Mouse (Mus musculus) heart, postnatal 25 days (tissue): Measurements from ENCODE around the gene Akr1c14. TPM values are rescaled to one million over a fixed set of nuclear protein-coding genes. Genes with fewer than 3 reads are reported as not detected.
"Not testable (repeated sequence)": the region's sequence is repeated elsewhere in the genome, so short reads cannot be mapped to it uniquely, and the experiment has no call there.

ENCODE experiments used
- DNase-seq: peaks from one replicate; pipeline ENCODE4 v3.0.0; 2022; ENCODE audit warnings: low spot score
- intact Hi-C: fragments of 180-260 bp; cut with DNase I; formaldehyde crosslinking; loops from one replicate; pipeline ENCODE4 v1.15.1; 2025
- total RNA-seq, 2 experiments: library from RNA; stranded (reverse); gene quantifications; 2 replicates each; pipeline ENCODE4 v1.2.3; 2021

Gene Akr1c14
- total RNA-seq, result 1 to 10 TPM; 6.5 to 8.6 TPM

DNA sequence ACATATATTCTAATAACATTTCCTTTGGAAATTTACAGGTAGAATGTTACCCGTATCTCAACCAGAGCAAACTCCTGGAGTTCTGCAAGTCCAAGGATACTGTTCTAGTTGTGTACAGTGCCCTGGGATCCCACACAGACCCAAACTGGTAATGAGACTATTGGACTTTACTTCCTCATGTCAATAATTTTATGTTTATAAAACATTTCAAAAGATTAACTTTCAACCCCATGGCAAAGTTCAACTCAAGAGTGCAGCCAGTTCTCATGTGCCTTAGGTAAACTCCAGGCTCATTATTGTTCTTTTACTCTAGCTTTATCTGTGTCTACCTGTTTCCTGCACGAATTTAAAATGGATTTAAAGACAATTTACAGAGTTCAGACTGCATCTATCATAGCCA lies at the start of gene Akr1c14:
Gene Akr1c14, plus strand, starts transcription at position 293 of the 400 bp plus-strand sequence.
- intact Hi-C loops, result no loop called here
- DNase-seq, result no peak

DNA sequence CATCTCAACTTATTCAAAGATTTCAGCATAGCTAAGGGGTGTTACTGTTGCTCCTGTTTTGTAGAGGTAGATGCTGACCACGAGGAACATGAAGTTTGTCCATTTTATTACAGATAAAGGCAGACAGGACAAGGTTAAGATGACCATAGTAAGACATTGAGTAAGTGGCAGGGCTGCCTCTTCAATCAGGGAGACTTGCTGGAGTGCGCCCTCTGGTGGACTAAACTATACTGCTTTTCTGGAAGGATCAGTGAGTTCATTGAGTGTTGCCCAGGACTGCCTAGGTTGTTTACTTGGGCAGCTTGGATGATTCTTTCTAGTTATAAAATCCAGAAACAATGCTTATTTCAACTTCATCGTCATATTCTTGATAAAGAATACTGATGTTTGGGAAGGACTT lies 47.1 kb upstream of the Akr1c14 start:
- no peak for DNase-seq
- intact Hi-C loops, result loop anchor here (2.0 to 5.0 kb wide), 2 partner anchors 104 to 337 kb away; no protein-coding TSS in a partner anchor

DNA sequence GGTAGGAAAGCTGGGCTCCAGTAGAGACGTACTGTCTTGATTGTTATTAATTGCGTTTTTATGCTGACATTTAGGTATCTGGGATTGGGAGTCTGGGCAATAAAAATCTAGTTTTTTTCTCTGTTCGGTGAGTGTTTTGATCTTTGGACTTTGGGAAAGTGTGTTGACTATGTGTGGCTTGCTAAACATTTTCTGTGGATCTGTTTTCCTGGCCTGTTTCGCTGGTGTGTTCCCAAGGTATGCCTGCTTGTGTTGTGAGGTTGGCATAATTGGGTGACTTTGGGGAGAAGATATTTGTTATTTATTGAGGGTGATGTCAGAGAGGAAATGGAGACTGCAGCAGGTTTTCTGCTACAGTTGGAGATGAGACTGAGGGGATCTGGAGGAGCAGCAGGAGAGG lies 38.0 kb upstream of the Akr1c14 start:
- intact Hi-C loops, result no loop called here
- no peak for DNase-seq

DNA sequence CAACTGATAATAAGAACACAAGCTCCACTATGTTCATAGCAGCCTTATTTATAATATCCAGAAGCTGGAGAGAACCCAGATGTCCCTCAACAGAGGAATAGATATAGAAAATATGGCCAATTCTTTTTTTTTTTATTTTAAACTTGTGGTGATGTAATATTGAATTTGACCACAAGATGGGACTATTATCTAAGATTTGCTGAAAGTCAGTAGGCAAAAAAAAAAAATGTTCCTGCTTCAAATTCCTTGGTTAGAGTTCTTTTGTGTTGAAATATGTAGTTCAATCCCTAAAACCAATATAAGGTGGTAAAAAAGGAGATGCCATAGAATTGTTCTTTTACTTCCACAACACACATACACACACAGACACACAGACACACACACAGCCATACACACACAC lies 35.0 kb upstream of the Akr1c14 start:
- intact Hi-C loops, result loop anchor here (1.0 to 2.0 kb wide), 2 partner anchors 96 to 267 kb away; no protein-coding TSS in a partner anchor
- no peak for DNase-seq

- intact Hi-C loops, result no loop called here
These were observed 18.9 kb upstream of the Akr1c14 start for GRCm38 (mm10) chr13:4029897-4030296.

GRCm38 (mm10) chr13:4032512-4032911 lies 16.3 kb upstream of the Akr1c14 start:
- intact Hi-C loops, result no loop called here
- DNase-seq, result peak; percentile 2

More at GRCm38 (mm10) chr13:4029897-4030296, 18.9 kb upstream of the Akr1c14 start:
- DNase-seq, result no peak

DNA sequence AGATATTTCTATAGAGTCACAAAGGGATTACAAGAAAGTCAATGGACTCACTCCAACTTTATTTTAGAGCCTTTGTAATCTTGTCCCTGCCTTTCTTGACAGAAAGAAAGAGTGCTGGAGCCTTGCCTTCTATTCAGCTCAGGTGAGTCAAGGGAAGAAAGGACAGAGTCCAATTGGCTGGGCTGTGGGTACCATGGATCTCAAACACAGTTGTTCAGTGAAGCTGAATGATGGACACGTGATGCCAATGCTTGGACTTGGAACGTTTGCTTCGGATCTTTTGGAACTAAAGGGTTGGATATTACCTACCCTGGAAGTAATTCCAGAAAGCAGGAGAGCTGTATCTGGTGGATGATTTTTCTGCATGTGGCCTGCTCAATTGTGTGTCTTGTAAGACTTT lies 13.8 kb upstream of the Akr1c14 start:
- intact Hi-C loops, result no loop called here
- DNase-seq, result no peak

DNA sequence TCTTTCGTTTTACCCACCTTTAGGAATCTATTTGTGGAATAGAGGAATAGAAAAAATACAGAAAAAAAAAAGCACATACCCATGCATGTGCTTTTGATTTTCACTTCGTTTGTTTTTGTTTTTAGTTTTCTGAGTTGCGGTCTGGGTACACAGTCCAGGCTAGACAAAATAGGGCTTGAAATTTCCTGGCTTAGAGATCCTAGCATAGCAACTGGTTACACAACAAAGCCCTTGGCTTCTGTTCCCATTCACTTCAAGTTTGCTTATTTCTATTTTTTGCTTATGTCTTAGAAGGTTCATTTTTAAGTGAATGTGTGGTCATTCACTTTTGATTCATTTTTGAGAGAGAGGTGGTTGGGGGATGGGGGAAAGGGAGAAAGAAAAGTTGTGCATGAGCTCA lies 2.7 kb upstream of the Akr1c14 start:
- no peak for DNase-seq
- intact Hi-C loops, result no loop called here

DNA sequence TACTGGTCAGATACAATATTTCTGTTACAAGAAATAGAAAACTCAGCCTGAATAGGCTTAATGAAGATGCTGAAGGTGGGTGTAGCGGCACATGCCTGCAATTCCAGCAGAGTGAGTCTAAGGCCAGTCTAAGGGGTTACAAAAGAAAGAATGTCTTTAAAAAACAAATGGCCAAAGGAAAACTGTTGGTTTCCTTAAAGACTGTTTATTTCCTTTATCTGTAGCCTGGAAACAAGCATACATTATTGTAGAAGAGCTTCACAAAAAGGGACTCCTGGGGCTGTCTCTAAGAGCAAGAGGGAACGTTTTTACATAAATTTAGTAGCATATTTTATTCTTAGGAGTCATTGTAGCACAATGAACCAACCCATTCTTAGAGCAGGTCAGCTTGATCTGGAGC lies 2.0 kb upstream of the Akr1c14 start:
- intact Hi-C loops, result no loop called here
- no peak for DNase-seq

DNA sequence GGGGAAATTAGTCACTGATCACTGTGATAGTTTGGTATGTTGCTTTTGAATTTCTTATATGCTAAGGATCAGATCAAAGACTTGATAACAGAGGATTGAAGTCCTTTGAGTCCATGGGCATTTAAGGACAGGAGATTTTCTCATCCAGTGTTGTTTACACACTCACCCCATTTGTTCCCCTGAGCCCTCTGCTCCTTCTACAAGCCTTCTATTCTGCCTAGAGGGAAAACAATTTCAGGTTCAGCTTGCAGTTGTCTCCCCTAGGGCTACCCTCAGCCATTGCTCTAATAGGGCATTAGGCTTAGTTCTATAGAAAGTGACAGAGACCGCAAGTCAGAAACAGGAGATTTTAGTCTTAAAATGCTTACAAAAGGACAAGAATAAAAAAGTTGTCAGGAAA lies 585 bp upstream of the Akr1c14 start:
- intact Hi-C loops, result no loop called here
- DNase-seq, result no peak

- intact Hi-C loops, result no loop called here
- DNase-seq, result no peak
These were observed 844 bp downstream of the Akr1c14 start for GRCm38 (mm10) chr13:4049655-4050054.

DNA sequence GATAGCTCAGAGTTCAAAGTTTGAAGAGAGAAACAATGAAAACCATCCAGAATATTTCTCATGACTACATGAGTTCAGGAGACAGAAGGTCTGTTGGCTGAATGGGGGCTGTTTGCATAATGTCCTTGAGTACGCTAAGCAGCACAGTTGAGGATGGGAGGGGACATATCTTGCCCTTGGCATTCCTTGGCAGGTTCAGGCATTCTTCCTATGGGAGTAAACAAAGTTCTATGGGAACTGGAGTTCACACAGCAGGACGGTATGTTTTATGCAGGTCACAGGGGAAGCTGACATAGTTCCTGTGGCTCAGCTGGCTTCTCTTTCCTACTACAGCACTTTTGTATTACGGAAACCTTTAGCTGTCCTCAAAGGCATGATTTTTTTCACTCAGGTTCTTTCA lies 6.6 kb downstream of the Akr1c14 start:
- DNase-seq, result no peak

DNA sequence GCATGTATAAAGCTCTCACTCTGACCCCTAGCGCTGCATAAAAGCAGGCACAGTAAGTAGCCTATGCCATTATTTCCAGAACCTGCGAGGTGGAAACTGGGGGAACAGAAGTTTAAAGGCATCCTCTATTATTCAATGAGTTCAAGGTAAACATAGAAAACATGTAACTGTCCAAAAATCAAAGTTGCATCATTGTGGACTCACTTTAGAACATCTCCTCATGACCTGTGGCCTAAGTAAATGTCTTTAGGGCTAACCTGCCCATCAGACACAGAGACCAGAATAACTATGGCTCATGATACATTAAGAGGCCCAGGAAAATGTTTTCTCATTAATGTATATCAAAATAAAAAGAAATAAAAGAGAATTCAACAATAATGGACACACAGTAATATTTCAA lies 7.4 kb downstream of the Akr1c14 start:
- intact Hi-C loops, result no loop called here
- DNase-seq, result no peak

More for the DNA sequence above, 6.6 kb downstream of the Akr1c14 start:
- intact Hi-C loops, result no loop called here

GRCm38 (mm10) chr13:4058239-4058638 lies 9.4 kb downstream of the Akr1c14 start:
- intact Hi-C loops, DNase-seq: not testable (repeated sequence)

GRCm38 (mm10) chr13:4059363-4059762 lies 10.6 kb downstream of the Akr1c14 start:
- DNase-seq, result no peak
- intact Hi-C loops, result no loop called here

DNA sequence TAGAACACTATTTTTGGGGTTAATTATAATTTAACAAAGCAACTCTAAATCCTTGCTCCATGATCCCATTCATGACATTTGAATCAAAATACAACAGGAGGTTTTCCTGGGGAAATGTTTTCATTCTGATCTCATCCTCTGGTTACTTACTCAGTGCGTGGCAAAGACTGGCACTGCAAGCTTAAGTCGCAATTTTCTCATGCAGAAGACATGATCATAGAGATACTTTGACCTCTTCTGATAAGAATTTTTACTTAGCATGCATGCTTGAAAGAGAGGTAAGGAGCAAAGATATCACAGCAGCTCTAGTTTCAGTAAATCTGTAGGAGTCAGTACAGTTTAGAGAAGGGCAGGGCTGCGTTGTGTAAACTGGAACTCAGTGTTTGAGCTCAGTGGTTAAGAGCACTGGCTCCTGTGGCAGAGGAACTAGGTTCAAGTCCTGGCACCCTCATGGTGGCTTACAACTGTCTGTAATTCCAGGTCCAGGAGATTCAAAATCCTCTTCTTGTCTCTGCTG lies 11.5 kb downstream of the Akr1c14 start:
- no peak for DNase-seq
- intact Hi-C loops, result no loop called here

- DNase-seq, result no peak
- intact Hi-C loops, result no loop called here
These were observed 28.0 kb downstream of the Akr1c14 start for GRCm38 (mm10) chr13:4076517-4077435.

- intact Hi-C loops, result no loop called here
- DNase-seq, result no peak
These were observed 31.1 kb downstream of the Akr1c14 start for GRCm38 (mm10) chr13:4079876-4080275.

GRCm38 (mm10) chr13:4101691-4102090 lies 52.9 kb downstream of the Akr1c14 start:
- intact Hi-C loops, result no loop called here

GRCm38 (mm10) chr13:4102721-4103120 lies 53.9 kb downstream of the Akr1c14 start:
- intact Hi-C loops, result no loop called here
- DNase-seq, result no peak

More at GRCm38 (mm10) chr13:4101691-4102090, 52.9 kb downstream of the Akr1c14 start:
- no peak for DNase-seq
